Mouse (Mus musculus) c-Kit-negative CD71-positive TER-119-positive erythroid progenitor cells, embryonic 14.5 days (primary cell): Measurements from ENCODE around the gene Lix1.

Source experiments
- DNase-seq: peaks from one replicate; pipeline ENCODE4 v3.0.0-alpha.2; 2013; ENCODE audit warnings: low read depth, low spot score

Lix1 gene

DNA sequence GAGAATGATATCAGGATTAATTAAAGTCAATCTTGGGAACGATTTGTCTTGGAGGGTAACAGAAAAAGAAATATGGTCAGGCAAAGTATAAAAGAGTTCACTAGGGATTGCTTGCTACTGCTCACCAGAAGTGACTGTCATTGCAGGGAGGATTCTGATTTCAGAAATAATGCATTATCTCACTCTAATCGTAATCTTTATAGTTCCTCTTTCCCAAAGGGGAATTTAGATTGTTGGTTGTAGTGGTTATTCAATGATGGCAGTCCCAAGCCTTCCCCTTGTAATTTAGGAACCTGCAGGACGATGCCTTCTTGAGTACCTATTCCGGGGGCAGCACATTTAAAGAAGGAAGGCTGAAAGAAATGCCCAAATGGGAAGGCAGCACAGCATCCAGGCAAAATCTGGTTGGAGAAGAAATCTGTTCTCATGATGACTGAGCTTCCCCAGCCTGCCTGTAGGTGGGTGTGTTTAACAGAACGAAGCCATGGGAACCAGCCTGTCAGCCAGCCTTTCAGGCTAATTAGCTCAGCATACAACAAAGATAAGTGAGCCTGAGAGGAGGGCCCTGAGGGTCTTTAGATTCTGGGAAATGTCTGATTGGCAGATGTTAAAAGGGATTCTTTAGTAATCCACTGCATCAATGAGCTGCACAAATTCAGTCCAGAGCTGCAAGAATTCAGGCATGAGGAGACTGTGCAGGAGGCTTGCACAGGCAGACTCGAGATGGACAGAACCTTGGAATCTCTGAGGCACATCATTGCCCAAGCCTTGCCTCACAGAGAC is at the start of gene Lix1:
Gene Lix1, plus strand, starts transcription at position 451 of the 783 bp plus-strand sequence.
- no peak for DNase-seq

DNA sequence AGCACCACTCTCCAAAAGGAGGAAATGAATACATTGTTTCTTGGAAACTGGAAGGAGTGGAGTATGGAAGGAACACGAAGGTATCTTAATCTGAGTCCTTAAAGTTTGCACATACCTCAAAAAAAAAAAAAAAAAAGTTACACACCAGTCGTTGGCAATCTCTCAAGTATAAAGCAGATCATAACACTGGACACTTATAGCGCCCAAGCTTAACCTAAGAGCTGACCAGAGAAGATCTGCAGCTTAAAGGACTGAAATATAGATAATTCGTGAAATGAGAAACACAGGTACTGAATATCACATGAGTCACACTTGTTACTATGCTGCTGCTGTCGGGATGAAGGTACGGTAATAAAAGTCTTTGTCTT is 28.9 kb upstream of the Lix1 start:
- no peak for DNase-seq

DNA sequence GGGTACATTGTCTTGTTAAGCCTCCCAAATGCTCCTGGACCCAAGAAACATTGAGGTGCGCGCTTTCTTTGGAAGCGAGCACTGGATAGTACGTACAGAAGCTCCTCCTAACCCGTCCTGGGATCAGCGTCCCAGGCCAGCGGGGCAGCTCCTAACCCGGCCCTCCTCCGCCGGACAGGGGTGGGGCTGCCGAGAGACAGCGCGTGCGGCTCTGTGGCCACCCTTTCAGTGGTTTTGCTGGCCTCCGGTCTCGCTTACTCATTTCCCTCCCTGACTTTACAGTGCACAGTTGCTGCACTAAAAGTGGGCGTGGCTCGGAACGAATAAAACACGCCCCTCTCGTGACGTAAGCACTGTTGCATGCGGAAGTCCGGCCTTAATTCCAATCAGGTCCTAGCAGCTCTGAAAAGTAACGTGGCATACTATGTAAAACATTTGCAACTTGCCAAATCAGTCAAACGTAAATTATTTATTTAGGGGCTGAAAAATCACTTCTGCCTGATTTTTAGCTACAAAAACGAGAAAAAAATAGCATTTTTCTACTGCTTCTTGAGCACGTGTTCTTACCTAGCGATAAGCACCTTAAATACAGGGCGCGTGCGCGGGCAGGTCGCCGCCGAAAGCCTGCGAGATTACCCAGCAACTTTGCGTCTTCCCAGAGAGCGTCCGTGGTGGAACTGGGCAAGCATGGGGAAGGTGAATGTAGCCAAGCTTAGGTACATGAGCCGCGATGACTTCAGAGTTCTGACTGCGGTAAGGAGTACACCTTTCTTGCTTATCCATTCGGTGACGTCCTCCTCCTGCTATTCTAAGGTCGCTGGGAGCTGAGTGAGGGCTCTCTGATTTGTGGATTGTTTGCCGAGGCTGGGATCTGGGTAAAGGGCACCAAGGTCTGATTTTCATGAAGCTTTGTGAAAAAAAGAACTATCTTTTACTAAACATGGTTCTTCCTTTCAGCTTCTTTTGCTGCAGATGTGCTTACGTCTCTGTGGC is 28.3 kb upstream of the Lix1 start, which contains the start of gene Riok2:
Gene Riok2, plus strand, starts transcription at position 392 of the 993 bp plus-strand sequence.
- peak; percentile 97 for DNase-seq

DNA sequence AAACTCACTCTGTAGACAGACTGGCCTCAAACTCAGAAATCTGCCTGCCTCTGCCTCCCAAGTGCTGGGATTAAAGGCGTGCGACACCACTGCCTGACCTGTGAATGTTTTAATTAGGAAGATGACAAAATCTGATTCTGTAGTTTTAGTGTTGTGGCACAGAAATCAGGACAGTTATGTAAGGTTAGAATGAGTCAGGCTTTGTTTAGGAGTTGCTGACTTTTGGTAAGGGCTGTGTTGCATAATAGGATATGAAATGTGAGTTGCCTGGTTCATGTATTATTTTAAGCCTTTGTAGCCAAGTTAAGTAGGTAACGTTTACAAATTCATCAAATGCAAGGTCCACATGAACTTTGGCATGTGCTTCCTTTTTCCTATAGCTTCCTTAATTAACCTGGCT is 26.9 kb upstream of the Lix1 start:
- DNase-seq: no peak

DNA sequence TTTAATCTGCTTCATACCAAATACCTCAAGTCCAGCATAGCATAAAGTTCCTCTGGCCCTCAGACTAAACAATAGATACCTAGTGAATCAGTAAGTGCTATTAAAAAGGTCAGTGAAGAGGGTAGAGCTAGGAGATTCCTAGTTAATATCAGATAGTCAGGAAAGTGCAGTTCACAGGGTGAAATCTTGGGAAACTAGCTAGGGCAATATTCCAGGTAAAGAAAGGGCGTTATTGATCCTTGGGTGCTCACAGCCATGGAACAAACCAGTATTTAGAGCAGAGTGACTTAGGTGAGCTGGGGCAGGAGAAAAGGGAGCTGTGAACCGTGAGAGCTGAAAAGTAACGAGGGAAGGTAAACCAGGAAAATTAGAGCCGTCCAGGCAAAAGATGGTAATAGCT is 18.8 kb upstream of the Lix1 start:
- no peak for DNase-seq

DNA sequence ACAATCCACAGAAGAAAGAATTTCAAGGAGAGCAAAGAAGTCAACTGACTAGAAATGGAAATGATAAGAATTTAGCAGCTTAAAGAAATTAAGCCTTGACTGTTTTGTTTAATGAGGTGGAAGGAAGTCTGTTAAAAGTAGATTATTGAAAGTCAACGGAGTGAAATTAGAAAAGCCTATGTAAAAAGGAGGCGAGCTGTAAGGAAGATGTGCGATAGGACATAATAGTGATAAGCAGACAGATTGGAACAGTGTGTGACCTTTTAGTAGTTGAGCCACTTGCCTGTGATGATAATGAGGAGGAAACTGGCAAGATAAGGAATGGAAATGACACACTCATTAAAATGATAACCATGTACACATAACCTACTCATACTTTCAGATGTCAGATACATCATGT is 18.0 kb upstream of the Lix1 start:
- no peak for DNase-seq

DNA sequence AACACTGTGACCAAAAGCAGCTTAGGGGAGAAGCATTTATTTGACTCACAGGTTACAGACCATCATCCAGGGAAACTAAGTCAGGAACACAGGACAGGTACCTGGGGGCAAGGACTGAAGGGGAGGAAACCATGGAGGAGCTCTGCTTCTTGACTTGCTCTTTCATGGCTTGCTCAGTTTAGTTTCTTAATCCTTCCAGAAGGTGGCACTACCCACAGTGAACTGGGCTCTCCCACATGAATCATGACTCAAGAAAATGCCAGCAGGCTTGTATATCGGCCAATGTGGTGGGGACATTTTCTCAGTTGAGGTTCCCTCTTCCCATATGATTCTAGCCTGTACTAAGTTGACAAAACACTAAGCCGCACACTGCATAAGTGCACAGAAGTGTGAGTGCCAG is 16.4 kb upstream of the Lix1 start:
- no peak for DNase-seq

DNA sequence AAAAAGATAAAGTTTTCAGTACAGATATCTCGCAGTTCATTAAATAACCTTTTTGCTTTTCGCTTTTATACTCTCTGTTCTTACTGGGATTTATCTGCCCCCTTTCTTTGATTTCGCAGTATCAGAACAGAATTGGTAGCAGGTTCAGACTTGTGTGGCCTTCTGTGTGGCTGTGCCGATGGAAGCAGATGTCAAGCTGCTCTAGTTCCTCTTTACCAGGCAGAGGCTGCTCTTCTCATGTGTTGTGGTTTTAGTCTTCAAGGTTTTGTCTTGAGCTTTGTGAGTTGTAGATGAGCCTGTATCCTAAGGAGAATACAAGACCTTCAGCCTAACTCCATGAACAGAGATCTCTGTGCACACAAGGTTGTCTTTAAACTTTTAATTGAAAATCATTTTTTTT is 10.6 kb upstream of the Lix1 start:
- no peak for DNase-seq

DNA sequence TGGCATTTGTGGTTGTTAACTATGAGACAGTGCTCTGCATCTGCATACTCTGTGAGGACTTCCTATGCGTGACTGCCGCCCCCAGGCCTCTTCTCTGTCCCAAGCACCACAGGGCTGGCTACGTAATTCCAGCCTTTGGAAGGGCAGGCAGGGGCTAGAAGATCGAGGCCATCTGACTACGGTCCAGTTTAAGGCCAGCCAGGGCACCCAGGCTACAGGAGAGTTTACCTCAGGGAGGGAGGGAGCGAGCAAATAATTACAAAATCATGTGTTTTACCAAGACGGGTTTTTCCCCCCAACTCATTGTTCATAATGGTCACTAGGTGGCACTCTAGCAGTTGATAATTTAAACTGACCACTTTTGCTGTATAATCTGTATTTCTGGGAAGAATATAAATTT is 9.6 kb upstream of the Lix1 start:
- no peak for DNase-seq

DNA sequence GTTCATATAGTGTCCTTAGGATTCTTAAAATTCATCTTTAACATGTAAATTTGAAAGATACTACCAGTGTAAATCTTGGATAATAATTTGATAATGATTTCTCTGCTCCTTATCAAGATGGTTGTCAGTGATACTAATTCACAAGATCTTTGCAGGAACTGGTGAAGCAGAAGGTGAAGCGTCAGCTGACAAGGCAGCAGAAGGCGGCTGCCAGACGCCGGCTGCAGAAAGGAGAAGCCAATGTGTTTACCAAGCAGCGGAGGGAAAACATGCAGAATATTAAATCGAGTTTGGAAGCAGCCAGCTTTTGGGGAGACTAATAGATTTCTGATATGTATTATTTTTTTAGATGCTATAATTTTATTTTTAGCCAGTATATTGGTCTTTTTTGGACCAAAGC is 9.2 kb upstream of the Lix1 start:
- DNase-seq: no peak

DNA sequence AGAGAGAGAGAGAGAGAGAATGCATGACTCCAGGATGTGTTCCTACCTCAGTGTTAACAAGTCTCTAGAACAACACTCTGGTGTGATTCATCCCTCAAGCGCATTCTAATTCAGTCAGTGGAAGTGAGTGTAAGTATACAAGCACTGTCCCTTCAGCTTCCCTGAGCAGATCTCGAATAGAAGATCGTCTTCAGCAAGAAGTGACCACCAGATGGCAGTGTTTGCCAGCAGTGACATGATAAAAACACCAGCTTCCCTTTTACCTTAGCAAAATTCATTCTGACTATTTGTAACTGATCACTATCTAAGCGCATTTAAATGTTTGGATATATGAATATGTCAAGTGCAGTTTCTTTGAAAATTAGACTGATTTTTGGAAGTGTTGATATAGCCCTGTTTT is 8.1 kb upstream of the Lix1 start:
- DNase-seq: peak; percentile 36

DNA sequence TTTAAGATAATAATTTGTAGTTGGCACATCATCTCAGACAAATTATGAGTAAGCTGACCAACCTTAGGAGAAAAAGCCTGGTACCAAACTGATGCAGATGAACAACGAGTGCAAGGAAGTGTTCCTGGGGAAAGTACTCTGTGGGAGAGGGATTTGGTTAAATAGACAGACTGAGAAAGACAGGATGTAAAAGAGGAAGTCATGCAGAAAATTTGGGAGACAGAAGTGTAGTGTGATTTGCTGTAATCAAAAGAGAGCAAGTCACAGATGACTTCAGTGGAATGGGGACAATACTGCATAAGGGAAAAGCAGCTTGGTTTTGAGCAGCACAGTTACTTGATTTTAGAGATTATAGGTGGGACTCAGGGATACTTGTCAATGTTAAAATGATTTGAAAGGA is 5.6 kb upstream of the Lix1 start:
- no peak for DNase-seq

DNA sequence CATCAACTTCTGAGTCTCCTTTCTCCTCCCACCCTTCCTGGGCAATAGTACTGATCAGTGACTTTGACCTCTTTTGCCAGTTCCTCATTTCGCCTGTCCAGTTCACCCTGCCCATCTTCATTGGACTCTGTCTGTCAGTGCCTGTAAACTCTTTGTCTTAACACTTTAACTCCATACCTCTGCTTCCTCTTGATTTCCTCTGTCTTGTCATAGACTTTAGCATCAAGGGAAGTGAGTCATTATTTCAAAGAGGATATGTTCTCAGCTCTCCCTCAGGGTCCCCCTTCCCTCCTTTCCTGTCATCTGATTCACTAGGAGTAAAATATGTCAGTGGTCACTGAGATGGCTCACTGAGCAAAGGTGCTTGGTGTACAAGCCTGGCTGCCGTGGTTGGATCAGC is 3.8 kb upstream of the Lix1 start:
- no peak for DNase-seq

DNA sequence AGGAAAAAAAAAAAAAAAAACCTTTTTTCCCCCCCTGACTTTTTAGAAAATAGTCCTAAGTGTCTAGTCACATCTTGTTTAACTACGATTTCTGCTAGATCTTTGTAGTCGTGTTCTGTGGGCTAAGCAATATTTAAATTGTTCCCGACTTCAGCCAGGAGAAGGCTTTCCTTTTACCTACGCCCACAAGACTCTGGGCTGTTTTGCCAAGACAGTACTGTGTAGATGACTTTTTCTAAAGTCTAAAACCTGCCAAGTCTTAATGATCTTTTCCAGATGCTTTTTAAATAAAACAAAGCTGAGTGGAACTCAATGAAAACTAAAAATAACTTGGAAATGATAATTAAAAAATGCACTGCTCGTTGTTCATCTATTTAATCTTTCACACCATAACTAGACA is 566 bp downstream of the Lix1 start:
- no peak for DNase-seq

DNA sequence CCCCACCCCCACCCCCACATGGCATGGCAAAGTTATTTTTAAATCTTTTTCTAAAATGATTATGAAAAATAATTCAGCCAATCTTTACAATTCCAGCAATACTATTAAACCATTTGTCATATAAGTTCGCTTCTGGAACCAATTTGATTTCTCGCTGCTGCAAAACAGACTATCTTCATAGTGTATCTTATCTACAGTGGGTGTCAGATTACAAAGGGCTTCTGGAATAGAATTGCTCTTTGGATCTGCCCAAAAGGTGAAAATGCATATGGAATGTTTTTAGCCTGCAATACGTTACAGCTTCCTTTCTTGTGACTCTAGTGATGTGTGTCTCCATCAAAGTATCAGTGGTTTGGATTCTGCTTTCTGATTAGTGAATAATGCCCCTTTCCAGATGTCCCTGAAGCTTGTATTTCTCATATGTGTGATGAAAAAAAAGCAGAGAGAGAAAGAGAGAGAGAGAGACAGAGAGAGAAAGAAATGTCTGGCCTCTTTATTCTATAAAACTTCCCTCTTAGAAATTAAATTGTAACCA is 1.2 kb downstream of the Lix1 start:
- no peak for DNase-seq

DNA sequence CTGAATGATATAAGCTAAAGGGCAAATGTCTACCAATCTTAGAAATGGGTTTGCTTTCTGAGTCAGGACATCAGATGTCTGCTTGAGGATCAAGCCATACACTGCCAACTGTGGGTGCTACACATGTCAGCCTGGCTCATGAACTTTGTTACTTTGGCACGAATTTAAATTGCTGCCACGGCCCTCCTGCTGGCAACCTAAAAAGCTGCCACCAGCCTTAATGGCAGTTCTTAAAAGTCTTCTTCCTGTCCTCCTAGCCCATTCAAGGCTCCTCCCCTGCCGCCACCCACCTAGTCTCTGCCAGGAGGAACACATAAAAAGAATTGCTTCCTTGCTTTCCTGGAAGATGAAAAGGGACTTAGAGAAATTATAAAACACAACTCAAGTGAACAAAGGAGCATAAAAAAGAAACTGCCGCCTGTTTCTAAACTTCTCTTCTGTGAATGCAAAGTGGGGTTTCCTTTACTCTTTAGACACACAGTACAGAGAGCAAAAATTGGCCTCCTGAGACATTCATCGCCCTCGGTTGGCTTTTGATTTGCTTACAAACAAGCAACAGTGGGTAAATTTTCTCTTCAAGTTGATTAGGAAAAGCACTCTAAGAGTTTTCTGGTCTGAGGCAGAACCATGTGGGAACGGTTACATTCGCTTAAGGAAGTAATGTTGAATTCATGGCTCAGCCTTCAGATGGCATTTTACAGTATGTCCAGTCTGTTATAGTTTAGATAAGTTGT is 2.5 kb downstream of the Lix1 start:
- DNase-seq: no peak

DNA sequence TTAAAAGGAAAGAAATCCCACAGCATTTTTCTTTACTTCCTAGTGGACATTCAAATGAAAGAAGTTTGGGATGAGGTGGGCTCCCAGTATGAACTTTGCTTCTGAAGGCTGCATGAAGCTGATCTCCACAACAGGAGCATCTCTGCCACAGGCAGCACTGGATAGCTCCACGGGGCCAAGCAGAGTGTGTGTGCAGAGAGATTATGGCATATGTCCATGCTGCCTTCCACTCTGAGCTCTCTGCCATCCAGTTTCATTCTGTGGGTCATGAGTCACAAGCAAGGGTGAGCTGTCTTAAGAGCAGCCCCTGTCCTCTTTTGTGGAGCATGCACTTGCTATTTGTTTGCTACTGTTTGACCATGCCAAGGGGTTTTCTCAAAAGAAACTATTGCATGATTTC is 3.1 kb downstream of the Lix1 start:
- DNase-seq: no peak

DNA sequence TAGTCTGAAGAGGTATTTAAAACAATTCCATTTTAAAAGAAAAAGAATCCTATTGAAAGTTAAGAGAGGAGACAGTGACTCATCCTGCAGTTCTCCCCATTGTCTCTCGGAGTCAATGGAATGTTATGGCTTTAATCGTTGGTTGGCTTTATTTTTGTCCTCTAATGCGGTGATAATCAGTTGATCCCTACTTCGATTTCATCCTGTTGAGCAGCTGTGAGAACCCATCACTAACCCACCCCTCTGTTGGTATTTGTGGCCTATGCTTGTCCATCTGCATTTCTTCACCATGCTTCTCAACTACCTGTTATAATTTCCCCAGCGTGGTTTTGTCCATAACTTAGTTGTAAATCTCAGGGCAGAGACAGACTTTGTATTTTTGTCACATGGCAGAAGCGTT is 5.7 kb downstream of the Lix1 start:
- DNase-seq: no peak

DNA sequence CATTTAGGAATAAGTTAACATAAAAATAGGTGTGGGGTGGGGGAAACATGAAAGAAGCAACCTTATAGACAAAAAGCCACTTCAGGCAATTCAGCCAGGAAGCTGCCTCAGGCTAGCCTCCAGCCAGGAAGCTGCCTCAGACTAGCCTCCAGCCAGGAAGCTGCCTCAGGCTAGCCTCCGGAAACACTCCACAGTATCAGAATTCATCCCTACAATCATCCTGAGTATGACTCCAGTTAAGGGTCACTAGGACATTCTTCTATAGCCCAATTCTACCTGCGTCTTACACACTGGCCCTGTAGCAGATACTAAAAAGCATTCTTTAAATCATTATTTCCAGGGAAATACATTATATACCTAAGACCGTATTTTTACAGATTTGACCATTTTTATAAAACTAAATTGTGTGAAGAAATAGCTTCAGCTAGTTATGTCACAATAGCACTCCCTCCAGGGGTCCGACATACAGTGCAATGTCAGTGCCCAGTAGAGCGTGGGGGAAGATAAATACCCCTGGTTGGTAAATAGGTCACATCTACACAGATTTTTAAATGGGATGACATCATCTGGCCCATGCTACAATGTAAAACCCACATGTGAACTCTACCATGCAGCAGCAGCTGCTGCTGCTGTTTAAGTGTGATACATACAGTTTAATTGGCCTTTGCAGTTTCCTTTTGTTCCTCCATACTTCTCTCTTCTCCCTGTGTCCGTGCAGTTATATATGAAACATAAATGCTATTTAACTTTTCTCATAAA is 6.4 kb downstream of the Lix1 start:
- no peak for DNase-seq

DNA sequence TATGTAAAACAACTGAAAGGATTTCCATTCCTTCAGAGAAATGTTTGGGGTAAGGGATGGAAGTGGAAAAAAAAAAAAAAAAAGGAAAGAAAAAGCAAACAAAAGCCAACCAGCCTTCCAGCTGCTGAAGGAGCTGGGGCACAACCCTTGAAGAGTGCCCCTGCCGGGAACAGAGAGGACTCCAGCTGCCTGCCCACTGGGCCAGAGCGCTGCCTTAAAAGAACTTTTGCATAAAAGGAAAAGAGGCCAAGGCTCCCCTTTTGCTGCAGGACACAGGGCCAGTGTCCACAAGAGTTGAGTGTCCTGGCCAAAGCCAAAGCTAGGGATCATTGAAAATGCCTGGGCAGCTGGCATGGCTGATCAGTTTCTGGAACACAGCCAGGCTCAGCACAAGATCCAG is 7.1 kb downstream of the Lix1 start:
- no peak for DNase-seq

DNA sequence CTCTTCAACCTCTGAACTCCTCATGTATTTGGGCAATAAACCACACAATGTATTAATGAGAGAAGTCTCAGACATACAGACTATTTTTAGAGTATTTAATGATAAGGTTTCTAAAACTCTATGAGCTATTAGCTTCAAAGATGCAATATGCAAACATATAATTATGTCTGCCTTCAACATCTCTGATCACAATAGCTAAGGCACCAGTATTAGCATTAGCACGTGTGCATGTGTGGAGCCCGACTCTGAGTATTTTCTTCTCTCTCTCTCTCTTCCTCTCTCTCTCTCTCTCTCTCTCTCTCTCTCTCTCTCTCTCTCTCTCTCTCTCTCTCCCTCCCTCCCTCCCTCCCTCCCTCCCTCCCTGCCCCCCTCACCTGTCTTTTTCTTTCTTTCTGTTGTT is 9.0 kb downstream of the Lix1 start:
- DNase-seq: no peak
